Mouse (Mus musculus) lung, embryonic 14.5 days (tissue): ENCODE measurements around the gene Swap70. TPM values are rescaled to one million over a fixed set of nuclear protein-coding genes. Genes with fewer than 3 reads are reported as not detected.

Experiments
- ATAC-seq: fragments of 200-750 bp; cut with Nextera tagmentation; 2 replicates; pipeline ENCODE4 v1.8.0; 2017; ENCODE audit warnings: mild to moderate bottlenecking, moderate TSS enrichment, moderate library complexity; ENCODE audit not compliant: insufficient read depth
- DNase-seq: peaks from one replicate; pipeline ENCODE4 v3.0.0-alpha.2; 2015
- H3K27ac ChIP-seq: fragments of 300-500 bp; sonication (generic); 2 replicates; pipeline ENCODE4 v1.5.1; 2014; ENCODE audit warnings: low read depth, mild to moderate bottlenecking, moderate library complexity
- H3K27me3 ChIP-seq: fragments of 300-500 bp; sonication (generic); 2 replicates; pipeline ENCODE4 v1.6.1; 2014; ENCODE audit warnings: low read length, control low read depth; ENCODE audit not compliant: insufficient read depth
- H3K36me3 ChIP-seq: fragments of 300-500 bp; sonication (generic); 2 replicates; pipeline ENCODE4 v1.6.1; 2014; ENCODE audit warnings: control low read depth; ENCODE audit not compliant: insufficient read depth
- H3K4me1 ChIP-seq: fragments of 300-500 bp; sonication (generic); 2 replicates; pipeline ENCODE4 v1.6.1; 2014; ENCODE audit warnings: antibody characterized with exemption, control low read depth; ENCODE audit not compliant: insufficient read depth
- H3K4me2 ChIP-seq: fragments of 300-500 bp; sonication (generic); 2 replicates; pipeline ENCODE4 v1.6.1; 2014; ENCODE audit warnings: mild to moderate bottlenecking
- H3K4me3 ChIP-seq: fragments of 300-500 bp; sonication (generic); 2 replicates; pipeline ENCODE4 v1.5.1; 2014; ENCODE audit warnings: low read depth, low read length
- H3K9ac ChIP-seq: fragments of 300-500 bp; sonication (generic); 2 replicates; pipeline ENCODE4 v1.6.1; 2014
- H3K9me3 ChIP-seq: fragments of 300-500 bp; sonication (generic); 2 replicates; pipeline ENCODE4 v1.6.1; 2016; ENCODE audit warnings: low read depth, low read length, control low read depth
- CTCF ChIP-seq: IDR thresholded peaks from 2 replicates; pipeline ENCODE4 v1.5.1; 2016; ENCODE audit warnings: antibody characterized with exemption, low read depth
- WGBS: fragments of 180-500 bp; shearing (Covaris S2); extraction: QIAGEN DNeasy Blood & Tissue Kit; methylation state at CpG from one replicate; pipeline ENCODE4 v1.1.7; 2014; 5-methylcytosine and 5-hydroxymethylcytosine counted together
- polyA plus RNA-seq: library from polyadenylated mRNA; unstranded; fragments of >200 nt; fragmentation: Nextera tagmentation; extraction: Ambion mirVana; gene quantifications from 2 replicates; pipeline ENCODE4 v1.2.1, GENCODE M21; 2014

Gene Swap70
- polyA plus RNA-seq, 1 experiment from 2014 or later = 35.4 TPM

DNA sequence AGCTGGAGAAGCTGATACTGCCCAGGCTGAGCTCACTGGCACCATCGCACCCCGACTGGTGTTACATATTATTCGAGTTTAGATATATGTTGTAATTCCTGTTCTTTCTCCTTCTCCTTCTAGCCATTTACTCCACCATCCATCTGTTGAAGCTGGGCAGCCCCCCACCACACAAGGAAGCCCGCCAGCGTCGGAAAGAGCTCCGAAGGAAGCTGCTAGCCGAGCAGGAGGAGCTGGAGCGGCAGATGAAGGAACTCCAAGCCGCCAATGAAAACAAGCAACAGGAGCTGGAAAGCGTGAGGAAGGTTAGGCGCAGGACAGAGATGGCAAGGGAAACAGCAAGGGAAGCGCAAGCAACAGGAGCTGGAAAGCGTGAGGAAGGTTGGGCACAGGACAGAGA, 48.3 kb downstream of the Swap70 start:
- peaks cover 32% of the 10 kb centered on the region for H3K36me3 ChIP-seq
- WGBS = 78% methylated on average over 14 of the region's 14 CpGs
- no peak overlapping the region for H3K9ac ChIP-seq
- no peak overlapping the region for H3K4me3 ChIP-seq
- no peaks in the 10 kb centered on the region for H3K27me3 ChIP-seq
- no peak overlapping the region for H3K4me2 ChIP-seq
- DNase-seq (no peak), ATAC-seq (no peak)
- no peak overlapping the region for H3K27ac ChIP-seq
- no peaks in the 10 kb centered on the region for H3K4me1 ChIP-seq
- H3K9me3 ChIP-seq = no peaks in the 10 kb centered on the region
- TF ChIP-seq CTCF = no peak

DNA sequence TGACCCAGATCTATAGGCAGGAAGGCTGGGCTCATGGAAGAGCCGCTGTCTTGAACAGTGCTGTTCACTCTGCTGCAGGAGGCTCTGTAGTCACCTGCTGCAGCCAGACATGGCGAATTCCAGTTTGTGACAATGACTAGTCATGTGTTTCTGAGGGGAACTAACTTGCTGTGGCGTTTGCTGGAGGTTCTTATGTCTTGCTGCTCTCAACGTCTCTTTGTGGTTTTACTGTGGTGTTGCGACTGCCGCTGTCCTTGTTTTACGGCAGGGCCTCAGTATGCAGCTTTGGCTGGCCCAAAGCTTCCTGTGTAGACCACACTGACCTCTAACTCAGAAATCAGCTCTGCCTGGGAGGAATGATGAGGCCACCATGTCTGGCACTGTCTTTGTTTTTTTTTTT, 48.9 kb downstream of the Swap70 start:
- Histone ChIP-seq H3K9me3 (no peaks in the 10 kb centered on the region), H3K36me3 (peaks cover 34% of the 10 kb centered on the region), H3K27ac (no peak overlapping the region), H3K27me3 (no peaks in the 10 kb centered on the region), H3K4me3 (no peak overlapping the region), H3K4me2 (no peak overlapping the region), H3K9ac (no peak overlapping the region), H3K4me1 (no peaks in the 10 kb centered on the region)
- no peak for TF ChIP-seq CTCF
- ATAC-seq (no peak), DNase-seq (no peak)
- 88% methylated on average over 7 of the region's 7 CpGs for WGBS

DNA sequence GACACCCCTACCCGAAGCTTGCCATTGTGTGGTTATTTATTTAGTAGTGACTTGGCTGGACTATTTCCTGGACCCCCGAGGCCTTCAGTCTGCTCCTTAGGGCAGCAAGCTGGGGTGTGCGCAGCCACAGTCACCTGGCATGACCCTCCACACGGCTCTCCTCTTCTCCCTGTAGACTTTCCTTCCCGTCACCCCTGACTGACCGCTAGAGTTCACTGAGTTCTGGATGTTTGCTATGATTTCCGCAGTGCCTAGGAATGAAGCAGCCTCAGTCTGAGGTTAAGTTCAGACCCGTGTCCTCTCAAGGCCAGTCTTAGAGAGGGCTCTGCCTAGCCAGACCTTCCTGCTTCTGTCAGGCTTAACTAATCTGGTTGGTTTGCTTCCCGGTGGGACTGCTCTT, 50.3 kb downstream of the Swap70 start:
- WGBS = 44% methylated on average over 9 of the region's 9 CpGs
- no peaks in the 10 kb centered on the region for H3K27me3 ChIP-seq
- H3K9me3 ChIP-seq = no peaks in the 10 kb centered on the region
- no peaks in the 10 kb centered on the region for H3K4me1 ChIP-seq
- ATAC-seq (no peak), DNase-seq (no peak)
- no peak overlapping the region for H3K4me3 ChIP-seq
- peaks cover 39% of the 10 kb centered on the region for H3K36me3 ChIP-seq
- no peak for TF ChIP-seq CTCF
- no peak overlapping the region for H3K9ac ChIP-seq
- H3K4me2 ChIP-seq = no peak overlapping the region
- peak overlapping the region; percentile 30; the same call in 1 of the 2 replicates for H3K27ac ChIP-seq

- peaks cover 39% of the 10 kb centered on the region for H3K36me3 ChIP-seq
- DNase-seq (no peak), ATAC-seq (no peak)
- H3K4me1 ChIP-seq = no peaks in the 10 kb centered on the region
- H3K27me3 ChIP-seq = no peaks in the 10 kb centered on the region
- WGBS = 77% methylated on average over 4 of the region's 4 CpGs
- H3K9ac ChIP-seq = no peak overlapping the region
- 0 out of 2 replicates have a peak overlapping the region, but pooled peaks have one; percentile 30 for H3K27ac ChIP-seq
- H3K9me3 ChIP-seq = no peaks in the 10 kb centered on the region
- no peak overlapping the region for H3K4me3 ChIP-seq
- H3K4me2 ChIP-seq = no peak overlapping the region
- TF ChIP-seq CTCF = 0 out of 2 replicates have a peak, but pooled peaks have one; percentile 11
Measured at GRCm38 (mm10) chr7:110272434-110272833, 50.9 kb downstream of the Swap70 start.

- TF ChIP-seq CTCF = no peak
Measured at GRCm38 (mm10) chr7:110277734-110278245, 56.3 kb downstream of the Swap70 start.

GRCm38 (mm10) chr7:110279183-110279582, 57.7 kb downstream of the Swap70 start:
- Histone ChIP-seq H3K4me3 (no peak overlapping the region), H3K27me3 (no peaks in the 10 kb centered on the region), H3K4me1 (no peaks in the 10 kb centered on the region), H3K27ac (no peak overlapping the region), H3K9me3 (no peaks in the 10 kb centered on the region), H3K4me2 (no peak overlapping the region), H3K36me3 (peaks cover 57% of the 10 kb centered on the region), H3K9ac (no peak overlapping the region)
- DNase-seq = no peak
- no peak for ATAC-seq
- no peak for TF ChIP-seq CTCF
- 84% methylated on average over 4 of the region's 4 CpGs for WGBS

More at GRCm38 (mm10) chr7:110277734-110278245, 56.3 kb downstream of the Swap70 start:
- H3K4me1 ChIP-seq = no peaks in the 10 kb centered on the region
- no peak for DNase-seq
- H3K4me3 ChIP-seq = no peak overlapping the region
- no peaks in the 10 kb centered on the region for H3K27me3 ChIP-seq
- no peaks in the 10 kb centered on the region for H3K9me3 ChIP-seq
- no peak overlapping the region for H3K9ac ChIP-seq
- H3K4me2 ChIP-seq = no peak overlapping the region
- WGBS = 84% methylated on average over 5 of the region's 5 CpGs
- no peak overlapping the region for H3K27ac ChIP-seq
- ATAC-seq = no peak
- peaks cover 67% of the 10 kb centered on the region for H3K36me3 ChIP-seq

GRCm38 (mm10) chr7:110281435-110282256, 60.1 kb downstream of the Swap70 start:
- Histone ChIP-seq H3K4me2 (no peak overlapping the region), H3K9ac (no peak overlapping the region), H3K36me3 (peaks cover 45% of the 10 kb centered on the region), H3K27me3 (no peaks in the 10 kb centered on the region), H3K4me3 (no peak overlapping the region), H3K27ac (no peak overlapping the region), H3K9me3 (no peaks in the 10 kb centered on the region), H3K4me1 (no peaks in the 10 kb centered on the region)
- WGBS = 83% methylated on average over 11 of the region's 11 CpGs
- TF ChIP-seq CTCF = no peak
- ATAC-seq (no peak), DNase-seq (no peak)
